Mouse (Mus musculus): ENCODE data around the gene Esrrg.

DNA sequence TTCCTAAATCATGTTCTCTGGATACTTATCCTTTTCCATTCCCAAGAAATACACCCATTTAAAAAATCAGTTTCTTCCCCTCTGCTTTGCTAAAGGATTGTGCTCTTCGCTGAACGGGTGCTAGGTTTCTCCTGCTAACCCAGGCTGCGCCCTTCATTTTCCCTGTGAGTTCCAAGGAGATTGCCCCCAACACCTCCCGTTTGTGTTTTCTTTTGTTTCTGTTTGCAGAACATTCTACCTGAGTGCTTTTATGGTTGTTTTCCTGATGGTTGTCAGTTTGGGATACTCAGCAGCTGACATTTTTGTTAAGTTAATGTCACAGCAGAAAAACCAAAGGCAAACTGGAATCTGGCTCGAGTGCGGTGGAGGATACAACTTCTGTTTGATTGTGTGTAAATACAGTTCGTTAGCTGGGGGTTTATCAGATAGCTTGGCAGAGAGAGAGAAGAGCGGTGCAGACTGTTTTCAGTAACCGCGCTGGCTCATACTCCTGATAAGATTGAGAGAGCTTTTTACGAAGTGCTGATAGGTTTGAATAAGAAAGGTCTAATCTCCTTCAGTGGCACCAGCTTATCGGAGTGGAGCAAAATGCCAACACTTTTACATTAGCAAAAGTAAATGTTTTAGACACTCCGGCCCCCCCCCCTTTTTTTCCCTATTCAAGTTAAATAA lies 398.4 kb downstream of the Esrrg start:
- TF ChIP-seq CTCF (IDR thresholded peaks at IDR 0.05; ENCODE audit: borderline replicate concordance, insufficient read depth, low read depth, low read length) (no peak), POLR2A (IDR thresholded peaks at IDR 0.05; ENCODE audit: borderline replicate concordance, insufficient read depth, low read length) (no peak)

Data from cerebellum, adult 2 months (tissue).